Mouse (Mus musculus): ENCODE data around the gene Dbndd2.

GRCm38 (mm10) chr2:164440314-164440713 is 45.6 kb upstream of the Dbndd2 start:
- TF ChIP-seq ZNF384 (IDR thresholded peaks at IDR 0.05; ENCODE audit: low read depth, low read length) (no peak), HCFC1 (IDR thresholded peaks at IDR 0.05; ENCODE audit: borderline replicate concordance, insufficient read depth, low read length) (no peak), ZC3H11A (IDR thresholded peaks at IDR 0.05; ENCODE audit: borderline replicate concordance, low read depth, low read length) (no peak), MAFK (IDR thresholded peaks at IDR 0.05; ENCODE audit: insufficient read depth, low read depth, low read length) (no peak)
